In genomic region chr4:62278081-62278480, GRCm38 (mm10) we compare ENCODE assay signal across 18 mouse cellular contexts. TPM values are rescaled to one million over a fixed set of nuclear protein-coding genes. Genes with fewer than 3 reads are reported as not detected.
DNase-seq lines count a peak whose midpoint lies in the region; ATAC-seq and TF ChIP-seq lines count a peak whose summit lies in the region.
"Had no signal": no experiment of that assay in that cellular context is flagged by ENCODE, and none has a peak within 500 bp of the region (broad histone marks: within the 10 kb centered on the region; RNA-seq: fewer than 3 reads in every experiment).

No protein-coding gene starts in this region.

- TF ChIP-seq CTCF in liver, postnatal 0 days (IDR thresholded peaks at IDR 0.05; ENCODE audit: low read depth) = peak; percentile 31
- TF ChIP-seq CTCF in thymus, adult 2 months (IDR thresholded peaks at IDR 0.05; ENCODE audit: borderline replicate concordance, control insufficient read depth, extremely low read depth, insufficient read depth, low read length, poor library complexity) = no peak

- ATAC-seq in liver, postnatal 0 days = peak; percentile 48; the same call in 1 of the 2 replicates
- no peak for ATAC-seq in liver, embryonic 12.5 days
- peak; percentile 80 for ATAC-seq in kidney, embryonic 15.5 days (replicated peaks; ENCODE audit: low FRiP score)
- no peak for ATAC-seq in forebrain, embryonic 16.5 days

- 65% methylated on average over 4 of the region's 4 CpGs for WGBS in liver, postnatal 0 days (ENCODE audit: insufficient replicate concordance)
- 70% methylated on average over 4 of the region's 4 CpGs for WGBS in liver, embryonic 12.5 days (ENCODE audit: insufficient replicate concordance)
- WGBS in kidney, embryonic 15.5 days = 67% methylated on average over 4 of the region's 4 CpGs
- whole genome bisulfite sequencing in forebrain, embryonic 16.5 days = 79% methylated on average over 4 of the region's 4 CpGs
- 94% methylated on average over 4 of the region's 4 CpGs for WGBS in thymus, adult 2 months

- H3K9ac ChIP-seq in liver, postnatal 0 days (replicated peaks) = no peak overlapping the region
- H3K9ac ChIP-seq in liver, embryonic 12.5 days = no peak overlapping the region
- H3K9ac ChIP-seq in kidney, embryonic 15.5 days = no peak overlapping the region
- no peak overlapping the region for H3K9ac ChIP-seq in forebrain, embryonic 16.5 days (replicated peaks; ENCODE audit: low read depth, low read length)
- H3K9ac ChIP-seq: neural tube, embryonic 12.5 days; stomach, embryonic 15.5 days had no signal

- no peak overlapping the region for H3K4me3 ChIP-seq in liver, postnatal 0 days (ENCODE audit: low read depth, low read length)
- no peak overlapping the region for H3K4me3 ChIP-seq in liver, embryonic 12.5 days
- H3K4me3 ChIP-seq in kidney, embryonic 15.5 days (replicated peaks) = no peak overlapping the region
- no peak overlapping the region for H3K4me3 ChIP-seq in forebrain, embryonic 16.5 days (replicated peaks; ENCODE audit: low read length)
- H3K4me3 ChIP-seq in thymus, adult 2 months (ENCODE audit: control insufficient read depth, insufficient read depth, low read length) = no peak overlapping the region
- H3K4me3 ChIP-seq: heart, embryonic 10.5 days; neural tube, embryonic 12.5 days; stomach, embryonic 15.5 days had no signal

- no peak for TF ChIP-seq POLR2A in thymus, adult 2 months (IDR thresholded peaks at IDR 0.05; ENCODE audit: control insufficient read depth, extremely low read depth, insufficient read depth, low read length, poor library complexity)

- no peaks in the 10 kb centered on the region for H3K36me3 ChIP-seq in liver, postnatal 0 days (replicated peaks; ENCODE audit: insufficient read depth, low read length)
- H3K36me3 ChIP-seq in liver, embryonic 12.5 days = no peaks in the 10 kb centered on the region
- no peaks in the 10 kb centered on the region for H3K36me3 ChIP-seq in kidney, embryonic 15.5 days
- no peaks in the 10 kb centered on the region for H3K36me3 ChIP-seq in forebrain, embryonic 16.5 days (ENCODE audit: control insufficient read depth, insufficient read depth)
- no peaks in the 10 kb centered on the region for H3K36me3 ChIP-seq in thymus, adult 2 months (ENCODE audit: control insufficient read depth, insufficient read depth, low read length)
- H3K36me3 ChIP-seq: heart, embryonic 10.5 days; neural tube, embryonic 12.5 days; stomach, embryonic 15.5 days had no signal

- H3K4me1 ChIP-seq in liver, postnatal 0 days (ENCODE audit: insufficient read depth) = no peaks in the 10 kb centered on the region
- H3K4me1 ChIP-seq in liver, embryonic 12.5 days = peaks cover 9% of the 10 kb centered on the region
- peaks cover 9% of the 10 kb centered on the region; the same call in 1 of the 2 replicates for H3K4me1 ChIP-seq in kidney, embryonic 15.5 days
- H3K4me1 ChIP-seq in forebrain, embryonic 16.5 days (replicated peaks; ENCODE audit: control insufficient read depth, insufficient read depth, low read length) = peaks cover 8% of the 10 kb centered on the region
- H3K4me1 ChIP-seq in thymus, adult 2 months (replicated peaks; ENCODE audit: control insufficient read depth, insufficient read depth, low read length) = no peaks in the 10 kb centered on the region
- H3K4me1 ChIP-seq: stomach, embryonic 15.5 days had no signal

- DNase-seq in liver, postnatal 0 days = peak; percentile 33
- peak; percentile 21 for DNase-seq in testis, postnatal 10 days (ENCODE audit: low spot score)
- no peak for DNase-seq in testis, postnatal 14 days (ENCODE audit: low spot score)
- DNase-seq in layer of hippocampus, adult 9-11 months = no peak
- no peak for DNase-seq in thymus, adult 2 months
- DNase-seq: B cell, adult 2 months; cerebellum, adult 11 months; cerebellum, postnatal 36 days; gastrocnemius, postnatal 10 days; heart, postnatal 14 days; liver; thymus, postnatal 4 days had no signal

- no peak overlapping the region for H3K4me2 ChIP-seq in liver, postnatal 0 days (ENCODE audit: low read depth, low read length)
- no peak overlapping the region for H3K4me2 ChIP-seq in liver, embryonic 12.5 days
- H3K4me2 ChIP-seq in kidney, embryonic 15.5 days = no peak overlapping the region
- H3K4me2 ChIP-seq in forebrain, embryonic 16.5 days (ENCODE audit: low read length) = no peak overlapping the region
- H3K4me2 ChIP-seq: neural tube, embryonic 12.5 days; stomach, embryonic 15.5 days had no signal

- H3K9me3 ChIP-seq in liver, postnatal 0 days (ENCODE audit: low read length) = no peaks in the 10 kb centered on the region
- H3K9me3 ChIP-seq in liver, embryonic 12.5 days (replicated peaks) = no peaks in the 10 kb centered on the region
- H3K9me3 ChIP-seq in kidney, embryonic 15.5 days (replicated peaks) = no peaks in the 10 kb centered on the region
- no peaks in the 10 kb centered on the region for H3K9me3 ChIP-seq in forebrain, embryonic 16.5 days (ENCODE audit: control insufficient read depth, low read length)
- H3K9me3 ChIP-seq: heart, embryonic 10.5 days; neural tube, embryonic 12.5 days; stomach, embryonic 15.5 days had no signal

- H3K27ac ChIP-seq in liver, postnatal 0 days (ENCODE audit: low read depth) = no peak overlapping the region
- no peak overlapping the region for H3K27ac ChIP-seq in liver, embryonic 12.5 days
- no peak overlapping the region for H3K27ac ChIP-seq in kidney, embryonic 15.5 days
- no peak overlapping the region for H3K27ac ChIP-seq in forebrain, embryonic 16.5 days (ENCODE audit: low read length)
- no peak overlapping the region for H3K27ac ChIP-seq in thymus, adult 2 months (ENCODE audit: control insufficient read depth, insufficient read depth, low read length)
- H3K27ac ChIP-seq: heart, embryonic 10.5 days; neural tube, embryonic 12.5 days; stomach, embryonic 15.5 days had no signal

- no peaks in the 10 kb centered on the region for H3K27me3 ChIP-seq in liver, postnatal 0 days (ENCODE audit: insufficient read depth, low read length)
- no peaks in the 10 kb centered on the region for H3K27me3 ChIP-seq in liver, embryonic 12.5 days (replicated peaks)
- H3K27me3 ChIP-seq in kidney, embryonic 15.5 days = no peaks in the 10 kb centered on the region
- no peaks in the 10 kb centered on the region for H3K27me3 ChIP-seq in forebrain, embryonic 16.5 days (replicated peaks; ENCODE audit: control insufficient read depth, insufficient read depth, low read length)
- H3K27me3 ChIP-seq in thymus, adult 2 months (ENCODE audit: control insufficient read depth, insufficient read depth, low read length) = no peaks in the 10 kb centered on the region
- H3K27me3 ChIP-seq: neural tube, embryonic 12.5 days; stomach, embryonic 15.5 days had no signal

- no peak for TF ChIP-seq EP300 in liver, postnatal 0 days (IDR thresholded peaks at IDR 0.05; ENCODE audit: low read depth)

RNA-seq across cellular contexts. Expression of gene Slc31a2, which starts 15.7 kb away (rescaled TPM):
- 8.9 and 9.2 TPM in 2 replicates for polyA plus RNA-seq in liver, postnatal 0 days (2015; fragmentation: Nextera tagmentation; extraction: Ambion mirVana)
- 6.5 and 6.8 TPM in 2 replicates for polyA plus RNA-seq in liver, embryonic 12.5 days (2016; fragmentation: Nextera tagmentation; extraction: Ambion mirVana)
- polyA plus RNA-seq in kidney, embryonic 15.5 days (2015; fragmentation: Nextera tagmentation; extraction: Ambion mirVana) = 23.9 and 26.5 TPM in 2 replicates
- polyA plus RNA-seq in forebrain, embryonic 16.5 days (2015; fragmentation: Nextera tagmentation; extraction: Ambion mirVana) = 13.0 and 15.6 TPM in 2 replicates
- 19.0 and 21.6 TPM in 2 replicates for polyA plus RNA-seq in thymus, adult 2 months (2012; rRNA removed)

RNA-seq across cellular contexts. Expression of gene Zfp37, which starts 47.2 kb away (rescaled TPM):
- polyA plus RNA-seq in liver, postnatal 0 days (2015; fragmentation: Nextera tagmentation; extraction: Ambion mirVana) = 0.25 and 0.31 TPM in 2 replicates
- polyA plus RNA-seq in liver, embryonic 12.5 days (2016; fragmentation: Nextera tagmentation; extraction: Ambion mirVana) = 0.82 and 1.2 TPM in 2 replicates
- polyA plus RNA-seq in kidney, embryonic 15.5 days (2015; fragmentation: Nextera tagmentation; extraction: Ambion mirVana) = 10.2 and 11.3 TPM in 2 replicates
- polyA plus RNA-seq in forebrain, embryonic 16.5 days (2015; fragmentation: Nextera tagmentation; extraction: Ambion mirVana) = 22.8 and 22.9 TPM in 2 replicates
- 0.04 and 0.12 TPM in 2 replicates for polyA plus RNA-seq in thymus, adult 2 months (2012; rRNA removed)

Comparison
In these comparisons a context has a peak if more than half of its experiments do, and no peak if none do; other contexts are left out.
1. ATAC-seq: peak in liver, postnatal 0 days (single experiment) and kidney, embryonic 15.5 days (single experiment); none in liver, embryonic 12.5 days (single experiment) and forebrain, embryonic 16.5 days (single experiment).
2. DNase-seq: peak in liver, postnatal 0 days (single experiment) and testis, postnatal 10 days (single experiment); none in testis, postnatal 14 days (single experiment), layer of hippocampus, adult 9-11 months (single experiment) and thymus, adult 2 months (single experiment).